Mouse (Mus musculus) cerebellum, postnatal 36 days (tissue): ENCODE data around the gene Zdhhc21.

Experiments used
- DNase-seq, 2 experiments: peaks; one replicate each; pipeline ENCODE4 v3.0.0; 2021 to 2022; ENCODE audit warnings: mixed read lengths in 2 of 2

Zdhhc21 gene

GRCm38 (mm10) chr4:82859131-82860125, at the start of gene Zdhhc21:
Zdhhc21 (minus strand) TSS chr4:82859958.
- DNase-seq, result peak; percentile 90

- DNase-seq, result no peak
Measured at GRCm38 (mm10) chr4:82895227-82895626, 35.5 kb upstream of the Zdhhc21 start.

GRCm38 (mm10) chr4:82892247-82892646, 32.5 kb upstream of the Zdhhc21 start:
- no peak for DNase-seq

DNA sequence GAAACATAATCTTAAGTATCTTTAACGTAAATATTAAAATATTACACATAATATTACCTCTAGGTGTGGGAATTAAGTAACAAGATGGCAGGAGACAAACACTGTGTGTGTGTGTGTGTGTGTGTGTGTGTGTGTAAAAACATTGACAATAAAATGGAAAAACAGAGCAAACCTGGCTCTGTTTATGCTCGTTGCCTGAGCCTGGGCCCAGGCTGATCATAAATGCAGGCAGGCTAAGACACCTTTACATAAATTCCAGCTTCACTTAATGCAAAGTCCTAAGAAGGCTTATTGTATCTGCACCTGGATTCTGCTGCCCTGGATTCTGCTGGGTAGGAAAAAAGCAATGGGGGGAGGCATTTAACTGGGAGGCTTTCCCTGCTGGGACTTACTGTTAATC, 31.8 kb upstream of the Zdhhc21 start:
- no peak for DNase-seq

GRCm38 (mm10) chr4:82891049-82891448, 31.3 kb upstream of the Zdhhc21 start:
- DNase-seq, result no peak

DNA sequence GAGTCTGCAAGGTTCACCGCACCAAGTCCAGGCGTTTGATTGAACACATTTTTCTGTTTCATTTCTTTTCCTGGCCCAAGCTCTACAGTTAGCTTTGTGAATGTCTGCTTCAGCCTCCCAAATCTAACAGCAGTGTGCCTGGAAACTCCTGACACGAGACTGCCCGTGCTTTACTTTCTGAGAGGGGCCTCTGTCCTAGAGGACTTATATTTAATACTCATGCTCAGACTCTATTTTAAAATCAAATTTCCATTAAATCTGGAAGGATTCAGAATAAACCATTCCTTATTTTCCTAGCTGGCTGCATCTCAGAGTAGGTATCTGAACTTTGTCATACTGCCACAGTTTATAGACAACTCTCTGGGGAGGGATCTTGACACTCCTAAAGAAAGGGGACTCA, 30.8 kb upstream of the Zdhhc21 start:
- no peak for DNase-seq

GRCm38 (mm10) chr4:82886148-82886547, 26.4 kb upstream of the Zdhhc21 start:
- no peak for DNase-seq

- DNase-seq, result no peak
Measured at GRCm38 (mm10) chr4:82885535-82885913, 25.8 kb upstream of the Zdhhc21 start.

DNA sequence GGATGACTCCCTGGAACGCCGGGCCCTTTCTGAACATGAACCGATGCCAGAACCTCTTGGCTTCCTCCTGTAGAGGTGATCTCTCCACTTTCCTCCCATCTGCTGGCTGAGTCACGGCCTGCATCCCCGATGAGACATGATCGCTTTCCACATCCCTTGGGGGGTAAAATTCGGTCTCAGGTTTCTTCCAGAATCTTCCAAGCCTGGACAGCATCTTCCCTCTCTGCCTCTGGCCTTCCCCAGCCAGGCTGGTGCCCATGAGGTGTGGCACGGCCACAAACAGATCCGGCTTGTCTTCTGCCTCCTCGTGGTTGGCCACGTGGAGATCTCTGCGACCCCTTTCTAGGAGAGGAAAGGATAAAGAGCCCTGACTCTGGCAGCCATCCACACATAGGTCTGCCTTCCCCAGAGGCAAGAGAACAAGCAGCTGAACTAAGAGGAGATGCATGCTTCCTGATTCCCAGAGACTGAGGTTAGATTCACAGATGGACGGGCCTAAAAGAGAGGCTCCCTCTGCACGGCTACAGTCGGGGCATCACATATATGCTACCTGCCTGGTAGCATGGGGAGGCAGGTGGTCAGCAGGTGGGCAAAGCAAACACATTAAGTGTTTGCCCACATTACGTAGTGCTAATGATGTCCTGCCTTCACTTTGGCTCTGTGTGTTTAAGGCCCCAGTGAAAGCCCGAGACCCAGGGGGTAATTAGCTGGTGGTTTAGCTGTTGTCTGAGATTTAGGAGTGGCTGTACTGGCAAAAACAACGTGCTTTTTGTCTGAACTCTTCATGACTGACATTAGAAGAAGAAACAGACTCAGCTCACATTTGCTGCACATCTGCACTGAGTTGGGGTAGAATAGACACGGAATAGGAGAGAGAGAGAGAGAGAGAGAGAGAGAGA, 25.1 kb upstream of the Zdhhc21 start, which contains the start of gene Cer1:
Gene Cer1, minus strand, starts transcription at position 513 of the 899 bp plus-strand sequence.
- DNase-seq, result peak; percentile 43 to 50

DNA sequence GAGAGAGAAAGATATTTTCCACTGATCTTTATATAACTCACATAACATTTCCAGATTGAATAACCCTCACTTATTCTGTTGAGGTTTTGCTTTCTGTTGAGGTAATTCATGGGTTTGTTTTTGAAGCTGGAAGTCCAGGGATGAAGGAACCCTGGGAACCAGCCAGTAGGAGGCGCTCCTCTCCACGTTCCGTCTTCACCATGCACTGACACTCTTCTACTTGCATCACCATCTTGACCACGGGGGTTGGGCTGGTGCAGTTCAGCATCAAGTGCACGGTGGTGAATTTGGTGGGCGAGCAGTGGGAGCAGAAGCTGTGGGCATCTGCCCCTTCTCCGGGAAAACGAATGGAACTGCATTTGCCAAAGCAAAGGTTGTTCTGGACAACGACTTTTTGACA, 22.7 kb upstream of the Zdhhc21 start:
- no peak for DNase-seq

DNA sequence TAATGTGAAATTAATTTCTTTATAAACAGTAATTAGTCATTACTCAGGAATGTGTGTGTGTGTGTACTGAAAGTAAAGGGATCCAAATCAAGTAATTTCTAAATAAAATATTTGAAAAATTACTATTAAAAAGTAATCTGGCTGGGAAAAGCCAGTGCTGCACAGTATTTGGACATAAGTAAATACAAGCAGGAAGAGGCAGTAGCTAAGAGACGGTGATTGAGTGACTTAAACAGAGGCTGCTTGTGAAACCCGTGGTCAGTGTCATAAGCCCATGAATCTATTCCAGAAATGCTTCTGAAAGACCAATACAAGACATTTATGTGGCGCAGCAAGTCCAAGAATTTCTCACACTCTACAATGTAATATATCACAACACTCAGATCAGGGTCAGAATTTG, 21.6 kb upstream of the Zdhhc21 start:
- DNase-seq, result no peak

GRCm38 (mm10) chr4:82880243-82880642, 20.5 kb upstream of the Zdhhc21 start:
- no peak for DNase-seq

DNA sequence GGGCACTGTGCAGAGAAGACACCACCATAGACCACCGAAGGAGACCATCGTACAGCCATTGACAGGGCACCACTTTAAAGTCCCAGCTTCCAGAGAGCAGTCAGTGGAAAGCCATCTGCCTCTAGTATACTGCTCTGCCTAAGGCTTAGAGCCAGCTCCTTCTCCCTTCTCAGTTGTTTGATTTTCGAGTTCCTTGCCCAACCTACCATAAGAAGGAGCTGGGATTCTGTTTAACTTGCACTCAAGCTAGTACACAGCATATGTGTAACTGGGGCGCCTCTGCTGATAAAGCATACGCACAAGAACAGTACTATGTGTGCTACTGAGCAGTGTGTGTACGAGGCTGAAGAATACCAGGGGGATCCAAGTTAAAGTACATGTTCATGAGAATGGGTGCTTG, 19.4 kb upstream of the Zdhhc21 start:
- no peak for DNase-seq

DNA sequence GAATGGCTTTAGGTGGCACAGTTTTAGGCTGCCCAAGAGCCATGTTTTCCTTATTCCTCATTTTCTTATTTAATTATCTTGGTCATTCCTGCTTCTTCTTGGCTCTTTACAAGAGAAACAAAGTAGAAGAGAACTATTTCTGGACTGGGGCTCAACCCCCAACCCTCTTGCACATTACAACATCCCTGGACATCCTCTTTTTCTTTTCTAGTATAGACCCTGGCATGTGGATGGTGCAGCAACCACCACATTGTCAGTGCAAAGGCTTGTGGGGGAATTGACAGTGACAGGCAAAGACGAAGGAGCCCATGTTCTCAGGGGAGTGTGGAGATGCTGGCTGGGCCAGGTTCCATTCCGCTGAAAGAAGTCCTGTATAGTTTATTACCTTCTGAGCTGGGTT, 16.9 kb upstream of the Zdhhc21 start:
- DNase-seq, result no peak

GRCm38 (mm10) chr4:82875532-82875931, 15.8 kb upstream of the Zdhhc21 start:
- DNase-seq, result no peak

DNA sequence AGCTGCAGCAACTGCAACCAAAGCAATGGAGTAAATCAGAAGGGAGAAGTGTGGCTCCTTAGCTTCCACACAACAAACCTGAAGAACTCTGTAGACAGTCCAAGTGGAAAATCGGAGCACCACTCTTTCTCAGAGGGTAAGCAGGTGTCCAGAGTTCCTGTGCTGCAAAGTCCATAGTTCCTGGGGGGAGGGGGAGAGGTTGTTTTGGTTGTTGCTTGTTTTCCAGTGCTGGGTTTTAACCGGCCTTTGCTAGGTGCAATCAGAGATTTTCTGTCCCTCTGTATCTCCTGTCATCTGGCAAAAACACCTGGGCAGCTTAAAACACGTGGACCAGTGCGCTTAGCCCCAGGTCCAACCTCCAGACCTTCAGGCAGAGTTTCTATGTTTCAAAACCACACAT, 15.0 kb upstream of the Zdhhc21 start:
- DNase-seq, result no peak

DNA sequence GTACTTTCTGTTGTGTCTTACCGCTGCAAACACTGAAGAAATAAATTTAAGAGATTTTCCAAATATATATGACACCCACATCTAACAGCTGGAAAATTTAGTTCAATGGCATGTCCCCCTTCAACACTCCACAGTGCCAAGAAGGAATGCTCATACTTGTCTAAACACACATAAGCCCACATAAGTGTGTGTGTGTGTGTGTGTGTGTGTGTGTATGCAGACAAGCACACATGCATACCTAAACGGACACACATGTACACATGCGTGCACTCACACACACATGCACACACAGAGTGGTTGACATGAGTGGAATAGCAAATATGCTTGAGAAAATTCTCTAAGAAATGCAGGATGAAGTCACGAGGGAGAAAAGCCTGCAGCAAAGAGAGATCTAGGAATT, 12.8 kb upstream of the Zdhhc21 start:
- DNase-seq, result no peak

DNA sequence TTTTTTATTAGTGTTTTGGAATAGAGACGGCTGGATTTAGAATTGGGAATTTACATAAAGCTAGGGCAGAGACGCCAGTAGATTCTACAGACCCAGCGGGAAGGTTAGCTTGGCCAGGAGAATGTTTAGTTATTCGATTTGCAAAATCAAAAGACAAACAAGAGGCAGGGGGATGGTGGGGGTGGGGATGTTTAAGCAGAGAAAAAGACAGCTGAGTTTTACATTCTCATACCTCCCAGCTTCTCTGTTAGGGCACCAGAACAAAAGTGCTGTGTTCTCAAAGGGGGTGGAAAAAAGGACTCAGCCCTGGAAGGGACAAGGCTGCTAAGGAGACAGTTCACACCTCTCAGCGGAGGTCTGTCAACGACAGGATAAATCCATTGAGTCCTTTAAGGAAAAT, 12.4 kb upstream of the Zdhhc21 start:
- DNase-seq, result no peak

GRCm38 (mm10) chr4:82870931-82871330, 11.2 kb upstream of the Zdhhc21 start:
- DNase-seq, result no peak

GRCm38 (mm10) chr4:82867731-82868445, 8.1 kb upstream of the Zdhhc21 start:
- no peak for DNase-seq

DNA sequence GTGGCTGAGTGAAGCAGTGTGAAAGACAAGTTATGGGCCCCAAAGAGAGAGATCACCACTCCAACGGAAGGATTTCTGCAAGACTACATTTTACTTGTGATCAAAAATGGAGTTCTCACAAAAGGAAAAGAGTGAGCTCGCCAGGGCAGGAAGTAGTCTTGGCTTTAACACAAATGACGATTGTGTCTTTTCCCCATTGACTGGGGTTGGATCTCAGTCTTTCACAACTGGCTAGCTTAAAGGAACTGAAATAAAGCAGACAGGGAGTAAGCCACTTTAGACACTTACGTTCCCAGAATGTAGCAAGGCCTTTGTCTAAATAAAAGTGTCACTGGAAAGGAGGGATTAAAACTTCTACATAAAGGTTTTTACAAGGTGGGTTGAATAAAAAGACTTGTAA, 7.4 kb upstream of the Zdhhc21 start:
- no peak for DNase-seq

DNA sequence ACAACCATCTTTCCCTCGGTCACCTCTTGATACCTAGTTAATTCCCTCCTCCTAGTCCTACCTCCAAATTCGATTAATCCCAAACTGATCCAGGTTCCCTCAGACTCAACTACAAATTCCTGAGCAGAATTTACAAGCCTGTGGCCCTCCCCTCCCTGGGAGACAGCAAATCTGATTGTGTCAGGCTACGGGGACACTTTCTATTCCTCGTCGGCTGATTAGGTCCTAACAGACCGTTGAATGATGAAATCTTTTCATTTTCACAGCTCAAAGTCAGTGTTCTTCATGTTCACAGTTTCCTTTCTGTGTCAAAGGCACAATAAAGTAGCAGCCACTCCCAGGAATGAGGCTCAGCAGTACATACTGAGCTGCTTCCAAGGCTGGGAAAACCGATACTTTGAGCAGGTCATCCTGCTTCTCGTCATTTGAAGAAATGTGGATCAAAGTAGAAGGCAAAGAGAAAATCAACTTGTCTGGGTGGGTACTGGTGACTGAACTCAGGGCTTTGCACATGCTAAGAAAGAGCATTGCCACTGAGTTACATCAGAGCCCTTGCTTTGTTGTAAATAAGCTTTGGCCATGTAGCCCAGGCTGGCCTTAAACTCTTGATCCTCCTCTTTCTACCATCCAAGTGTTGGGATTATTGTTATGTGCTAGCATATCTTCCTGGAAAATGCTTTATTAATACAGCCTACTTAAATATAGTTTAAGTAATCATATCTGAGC, 5.4 kb upstream of the Zdhhc21 start:
- no peak for DNase-seq
